Mouse (Mus musculus): ENCODE measurements around the gene Psmg3. TPM values are rescaled to one million over a fixed set of nuclear protein-coding genes. Genes with fewer than 3 reads are reported as not detected.

Gene Psmg3
- polyA plus RNA-seq, 1 experiment from 2014 or later = 72.6 TPM

DNA sequence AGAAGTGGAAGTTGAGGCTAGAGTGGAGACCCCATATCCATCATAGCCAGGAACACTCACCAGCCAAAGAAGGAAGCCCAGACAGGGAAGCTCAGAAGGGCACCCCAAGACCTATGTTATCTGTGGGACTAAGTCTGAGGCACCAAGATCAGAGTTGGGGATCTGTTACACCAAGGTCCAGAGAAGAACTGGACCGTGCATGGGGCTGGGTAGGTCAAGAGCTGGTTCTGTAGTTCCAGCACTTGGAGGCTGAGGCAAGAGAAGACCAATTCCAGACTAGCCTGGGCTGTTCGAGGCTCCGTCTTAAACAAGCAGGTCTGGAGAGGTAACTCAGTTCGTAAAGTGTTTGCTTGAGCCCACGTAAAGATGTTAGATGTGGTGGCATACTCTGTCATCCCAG, 32.5 kb downstream of the Psmg3 start:
- Histone ChIP-seq H3K36me3 (ENCODE audit: control insufficient read depth, insufficient read depth, low read length) (no peaks in the 10 kb centered on the region), H3K9ac (replicated peaks; ENCODE audit: low read length) (no peak overlapping the region), H3K4me1 (ENCODE audit: control insufficient read depth, insufficient read depth, low read length) (peaks cover 39% of the 10 kb centered on the region), H3K4me3 (replicated peaks; ENCODE audit: low read depth, low read length) (no peak overlapping the region), H3K4me2 (ENCODE audit: low read length) (no peak overlapping the region), H3K27me3 (ENCODE audit: control insufficient read depth, insufficient read depth, low read length) (no peaks in the 10 kb centered on the region), H3K27ac (replicated peaks; ENCODE audit: low read depth, low read length) (no peak overlapping the region), H3K9me3 (ENCODE audit: control insufficient read depth, low read length) (no peaks in the 10 kb centered on the region)
- 89% methylated on average over 5 of the region's 5 CpGs for WGBS
- DNase-seq (no peak), ATAC-seq (ENCODE audit: low FRiP score, low TSS enrichment) (no peak)

DNA sequence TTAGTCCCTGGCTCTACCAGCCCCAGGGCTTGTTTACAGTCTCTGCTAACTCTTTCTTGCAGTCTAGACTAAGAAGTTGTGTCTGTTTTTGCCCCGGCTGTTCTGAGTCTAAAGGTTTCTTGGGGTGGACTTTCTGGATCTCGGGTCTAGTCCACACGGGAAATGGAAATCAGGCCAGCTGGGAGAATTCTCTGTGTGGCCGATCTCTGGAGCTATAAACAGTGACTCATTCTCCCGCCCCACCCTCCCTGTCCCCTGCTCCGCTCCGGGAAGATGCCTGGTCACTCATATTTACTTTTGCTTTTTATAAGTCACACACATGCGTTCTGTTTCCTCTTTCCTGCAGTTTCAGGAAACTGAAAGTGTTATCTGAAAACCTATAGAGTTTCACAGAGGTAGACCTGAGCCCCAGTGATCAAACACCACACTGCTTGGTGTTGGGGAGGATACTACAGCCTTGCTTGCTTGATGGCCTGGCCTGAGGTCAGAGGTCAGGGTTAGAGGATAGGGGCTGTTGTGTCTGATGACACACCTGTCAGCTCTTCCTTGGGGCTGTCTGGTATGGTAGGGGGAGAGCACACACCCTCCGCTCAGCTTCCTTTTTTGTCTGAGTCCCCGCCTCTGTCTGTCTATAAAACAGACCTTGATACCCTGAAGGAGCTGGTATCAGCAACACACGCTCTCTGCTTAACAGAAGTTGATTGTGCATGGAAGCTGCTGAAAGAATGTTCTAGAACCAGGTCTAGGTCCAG, 33.2 kb downstream of the Psmg3 start:
- no peak overlapping the region; the same call in 1 of the 2 replicates for H3K4me2 ChIP-seq (ENCODE audit: low read length)
- DNase-seq = no peak
- no peak overlapping the region for H3K4me3 ChIP-seq (replicated peaks; ENCODE audit: low read depth, low read length)

DNA sequence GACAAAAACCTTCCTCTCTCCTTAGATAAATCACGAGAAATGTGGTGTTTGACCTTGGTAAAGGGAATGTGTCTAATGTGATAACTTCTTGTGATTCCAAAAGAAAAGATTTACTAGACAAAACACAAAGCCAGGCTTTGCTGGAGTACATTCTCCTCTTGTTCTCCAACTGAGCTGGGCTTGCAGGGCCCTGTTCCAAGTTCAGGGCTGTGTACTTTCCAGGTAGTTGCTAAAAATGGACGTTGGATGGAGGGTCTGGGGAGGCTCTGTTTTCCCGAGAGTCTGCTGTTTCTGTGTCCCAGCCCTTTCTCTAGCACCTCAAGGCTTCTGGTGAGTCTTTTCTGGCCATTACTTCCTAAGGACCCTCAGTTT, 33.7 kb downstream of the Psmg3 start:
- Histone ChIP-seq H3K9ac (replicated peaks; ENCODE audit: low read length) (no peak overlapping the region), H3K9me3 (ENCODE audit: control insufficient read depth, low read length) (no peaks in the 10 kb centered on the region), H3K27me3 (ENCODE audit: control insufficient read depth, insufficient read depth, low read length) (no peaks in the 10 kb centered on the region), H3K4me1 (ENCODE audit: control insufficient read depth, insufficient read depth, low read length) (peaks cover 27% of the 10 kb centered on the region), H3K4me2 (ENCODE audit: low read length) (peak overlapping the region; percentile 100), H3K27ac (replicated peaks; ENCODE audit: low read depth, low read length) (no peak overlapping the region), H3K4me3 (replicated peaks; ENCODE audit: low read depth, low read length) (no peak overlapping the region), H3K36me3 (ENCODE audit: control insufficient read depth, insufficient read depth, low read length) (no peaks in the 10 kb centered on the region)
- WGBS = 52% methylated on average over 3 of the region's 3 CpGs
- no peak for DNase-seq
- no peak for ATAC-seq (ENCODE audit: low FRiP score, low TSS enrichment)

More for the DNA sequence above, 33.2 kb downstream of the Psmg3 start:
- ATAC-seq (ENCODE audit: low FRiP score, low TSS enrichment) = no peak
- no peaks in the 10 kb centered on the region for H3K27me3 ChIP-seq (ENCODE audit: control insufficient read depth, insufficient read depth, low read length)
- WGBS = 80% methylated on average over 11 of the region's 11 CpGs
- H3K9ac ChIP-seq (replicated peaks; ENCODE audit: low read length) = no peak overlapping the region
- peaks cover 33% of the 10 kb centered on the region for H3K4me1 ChIP-seq (ENCODE audit: control insufficient read depth, insufficient read depth, low read length)
- H3K36me3 ChIP-seq (ENCODE audit: control insufficient read depth, insufficient read depth, low read length) = no peaks in the 10 kb centered on the region
- H3K27ac ChIP-seq (replicated peaks; ENCODE audit: low read depth, low read length) = no peak overlapping the region
- H3K9me3 ChIP-seq (ENCODE audit: control insufficient read depth, low read length) = no peaks in the 10 kb centered on the region

DNA sequence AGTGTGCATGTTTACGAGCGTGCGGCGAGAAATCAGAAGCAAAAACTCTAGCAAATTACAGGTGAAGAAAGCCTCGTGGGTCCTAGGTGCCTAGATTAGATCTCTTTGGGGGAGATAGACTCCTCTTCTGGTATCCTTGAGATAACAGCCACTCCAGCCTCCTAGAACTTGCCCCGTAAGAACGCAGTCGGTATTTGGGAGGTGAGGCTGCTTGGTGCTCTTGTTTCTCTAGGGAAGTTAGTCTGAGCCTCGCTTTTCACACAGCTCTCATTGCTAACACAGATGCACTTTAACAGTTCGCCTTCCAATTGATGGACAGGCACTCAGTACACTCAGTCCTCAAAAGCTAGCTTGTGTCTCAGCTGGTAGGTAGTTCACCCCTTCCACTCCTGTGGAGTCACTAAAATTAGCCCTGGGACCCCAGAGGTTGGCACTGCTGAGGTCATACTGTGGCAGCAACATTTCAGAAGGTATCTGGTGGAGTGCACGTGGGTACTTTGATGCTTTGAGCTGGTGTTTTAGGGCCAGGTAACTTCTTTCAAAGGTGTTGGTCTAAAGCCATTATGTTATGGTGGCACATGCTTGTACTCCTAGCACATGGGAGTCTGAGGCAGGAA, 34.4 kb downstream of the Psmg3 start:
- Histone ChIP-seq H3K27me3 (ENCODE audit: control insufficient read depth, insufficient read depth, low read length) (no peaks in the 10 kb centered on the region), H3K9me3 (ENCODE audit: control insufficient read depth, low read length) (no peaks in the 10 kb centered on the region), H3K4me2 (ENCODE audit: low read length) (peak overlapping the region; percentile 100), H3K4me3 (replicated peaks; ENCODE audit: low read depth, low read length) (peak overlapping the region; percentile 75), H3K4me1 (ENCODE audit: control insufficient read depth, insufficient read depth, low read length) (peaks cover 21% of the 10 kb centered on the region), H3K27ac (replicated peaks; ENCODE audit: low read depth, low read length) (no peak overlapping the region), H3K9ac (replicated peaks; ENCODE audit: low read length) (peak overlapping the region; percentile 62; the same call in 1 of the 2 replicates), H3K36me3 (ENCODE audit: control insufficient read depth, insufficient read depth, low read length) (no peaks in the 10 kb centered on the region)
- no peak for ATAC-seq (ENCODE audit: low FRiP score, low TSS enrichment)
- DNase-seq = no peak
- WGBS = 25% methylated on average over 11 of the region's 11 CpGs

DNA sequence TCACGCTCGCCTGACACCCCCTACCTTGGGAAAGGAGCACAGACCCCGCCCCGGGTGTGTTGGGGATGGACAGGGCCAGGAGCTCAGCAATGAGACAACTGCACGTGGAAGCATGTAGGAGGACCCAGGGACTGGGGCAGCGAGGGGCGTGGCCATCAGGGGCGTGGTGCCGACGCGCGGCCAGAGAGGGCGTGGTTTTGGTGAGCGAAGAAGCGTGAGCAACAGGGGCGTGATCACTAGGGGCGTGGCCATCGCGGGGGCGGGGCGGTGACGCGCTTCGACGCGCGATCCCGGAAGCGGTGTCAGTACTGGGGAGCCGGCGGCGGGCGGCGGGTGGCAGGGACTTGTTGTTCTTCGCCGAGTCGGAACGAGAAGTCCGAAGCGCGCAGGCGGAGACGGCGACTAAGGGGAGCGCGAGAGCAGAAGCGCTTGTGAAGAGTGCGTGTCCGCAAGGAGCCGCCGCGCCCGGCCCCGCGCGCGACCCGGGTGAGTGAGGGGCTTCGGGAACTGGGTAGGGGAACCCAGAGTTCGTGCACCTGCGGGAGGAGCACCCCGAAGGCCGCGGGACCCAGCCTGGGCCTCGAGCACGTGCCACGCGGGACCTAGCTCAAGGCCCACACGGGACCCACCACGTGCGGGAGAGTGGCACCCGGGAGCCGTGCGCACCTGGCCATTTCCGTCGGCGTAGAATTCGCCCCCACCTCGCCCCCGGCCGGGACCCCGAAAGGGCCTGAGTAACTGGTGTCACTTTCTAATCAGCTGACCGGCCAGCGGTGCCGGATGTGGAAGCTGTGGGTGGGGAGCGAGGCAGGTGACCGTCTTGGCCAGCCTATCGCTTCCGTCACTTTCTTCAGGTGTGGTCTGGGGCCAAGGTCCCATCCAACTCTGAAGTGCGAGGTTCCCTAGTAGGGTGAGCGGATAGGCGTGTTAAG, 35.2 kb downstream of the Psmg3 start, which contains the start of gene Mafk:
Gene Mafk (plus strand): TSS at position 287 of the 932 bp plus-strand sequence.
- ATAC-seq (ENCODE audit: low FRiP score, low TSS enrichment) = peak; percentile 88
- Histone ChIP-seq H3K27me3 (ENCODE audit: control insufficient read depth, insufficient read depth, low read length) (no peaks in the 10 kb centered on the region), H3K4me1 (ENCODE audit: control insufficient read depth, insufficient read depth, low read length) (peaks cover 13% of the 10 kb centered on the region), H3K27ac (replicated peaks; ENCODE audit: low read depth, low read length) (peak within 1 kb of the TSS; percentile 49), H3K36me3 (ENCODE audit: control insufficient read depth, insufficient read depth, low read length) (no peaks in the 10 kb centered on the region), H3K9me3 (ENCODE audit: control insufficient read depth, low read length) (no peaks in the 10 kb centered on the region), H3K4me3 (replicated peaks; ENCODE audit: low read depth, low read length) (peak within 1 kb of the TSS; percentile 75), H3K4me2 (ENCODE audit: low read length) (peak within 1 kb of the TSS; percentile 100), H3K9ac (replicated peaks; ENCODE audit: low read length) (peak within 1 kb of the TSS; percentile 62)
- peak; percentile 90 for DNase-seq
- WGBS = under 1% methylated on average over 92 of the region's 92 CpGs

DNA sequence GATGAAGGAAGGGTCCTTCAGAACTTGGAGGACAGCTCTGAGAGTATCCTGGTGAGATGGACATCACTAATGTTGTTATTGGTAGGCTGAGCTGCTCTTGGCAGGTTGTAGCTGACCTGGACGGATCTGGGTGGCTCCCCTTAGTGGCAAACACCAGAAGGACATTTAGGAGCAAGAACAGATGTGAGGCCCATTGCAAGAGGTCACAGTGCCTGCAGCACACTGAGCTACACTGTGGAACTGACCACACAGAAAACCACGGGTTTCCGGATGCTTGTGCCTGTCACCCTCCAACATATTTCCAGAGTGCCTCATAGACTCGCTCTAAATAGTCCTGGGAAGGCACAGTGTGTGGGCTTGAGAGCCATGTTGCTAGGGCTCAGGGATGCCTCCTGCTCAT, 37.2 kb downstream of the Psmg3 start:
- Histone ChIP-seq H3K9ac (replicated peaks; ENCODE audit: low read length) (no peak overlapping the region), H3K4me2 (ENCODE audit: low read length) (no peak overlapping the region), H3K4me1 (ENCODE audit: control insufficient read depth, insufficient read depth, low read length) (peaks cover 11% of the 10 kb centered on the region), H3K27me3 (ENCODE audit: control insufficient read depth, insufficient read depth, low read length) (no peaks in the 10 kb centered on the region), H3K36me3 (ENCODE audit: control insufficient read depth, insufficient read depth, low read length) (no peaks in the 10 kb centered on the region), H3K9me3 (ENCODE audit: control insufficient read depth, low read length) (no peaks in the 10 kb centered on the region), H3K27ac (replicated peaks; ENCODE audit: low read depth, low read length) (no peak overlapping the region), H3K4me3 (replicated peaks; ENCODE audit: low read depth, low read length) (no peak overlapping the region)
- ATAC-seq (ENCODE audit: low FRiP score, low TSS enrichment) = no peak
- WGBS = 57% methylated on average over 4 of the region's 4 CpGs
- DNase-seq = no peak

DNA sequence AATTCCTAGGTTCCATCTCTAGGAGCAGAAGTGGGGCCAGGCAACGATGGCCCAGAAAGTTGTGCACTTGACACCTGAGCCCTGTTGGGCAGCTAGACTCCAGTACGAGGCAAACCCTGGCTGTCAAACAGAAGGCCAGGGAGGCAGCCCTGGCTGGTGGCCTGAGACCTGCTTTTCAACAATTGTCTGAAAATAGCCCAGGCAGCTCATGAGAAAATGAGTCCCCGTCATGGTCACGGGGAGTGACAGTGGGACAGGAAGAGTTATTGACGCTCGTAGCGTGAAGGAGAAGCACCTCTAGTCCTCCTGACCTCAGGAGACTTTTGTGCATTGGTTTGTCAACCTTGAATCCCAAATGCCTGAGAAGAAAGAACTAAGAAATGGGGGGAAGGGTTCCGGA, 45.3 kb downstream of the Psmg3 start:
- no peak overlapping the region for H3K9ac ChIP-seq (replicated peaks; ENCODE audit: low read length)
- H3K9me3 ChIP-seq (ENCODE audit: control insufficient read depth, low read length) = no peaks in the 10 kb centered on the region
- H3K36me3 ChIP-seq (ENCODE audit: control insufficient read depth, insufficient read depth, low read length) = no peaks in the 10 kb centered on the region
- H3K4me2 ChIP-seq (ENCODE audit: low read length) = no peak overlapping the region
- WGBS = 83% methylated on average over 8 of the region's 8 CpGs
- H3K4me3 ChIP-seq (replicated peaks; ENCODE audit: low read depth, low read length) = no peak overlapping the region
- no peaks in the 10 kb centered on the region for H3K4me1 ChIP-seq (ENCODE audit: control insufficient read depth, insufficient read depth, low read length)
- no peaks in the 10 kb centered on the region for H3K27me3 ChIP-seq (ENCODE audit: control insufficient read depth, insufficient read depth, low read length)
- DNase-seq (no peak), ATAC-seq (ENCODE audit: low FRiP score, low TSS enrichment) (no peak)
- H3K27ac ChIP-seq (replicated peaks; ENCODE audit: low read depth, low read length) = no peak overlapping the region

DNA sequence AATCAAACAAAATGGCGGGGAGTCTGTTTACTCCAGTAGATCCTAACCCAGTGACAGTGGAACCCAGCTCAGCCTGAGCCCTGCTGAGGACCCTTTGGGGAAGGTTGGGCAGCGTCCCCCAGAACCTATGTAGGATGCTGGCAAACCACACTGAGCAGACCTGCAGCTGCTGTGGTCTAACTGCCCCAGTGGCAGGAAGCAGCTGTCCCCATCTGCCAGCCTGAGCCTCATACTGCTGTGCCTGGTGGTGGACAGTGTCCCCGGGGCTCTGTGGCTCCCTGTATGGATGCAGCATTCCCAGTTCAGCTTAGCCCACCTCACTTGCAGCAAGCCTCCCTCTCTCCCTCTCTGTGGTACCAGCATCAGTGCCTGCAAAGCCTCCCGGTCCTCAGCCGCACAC, 49.7 kb downstream of the Psmg3 start:
- 80% methylated on average over 5 of the region's 5 CpGs for WGBS
- Histone ChIP-seq H3K4me3 (replicated peaks; ENCODE audit: low read depth, low read length) (no peak overlapping the region), H3K4me1 (ENCODE audit: control insufficient read depth, insufficient read depth, low read length) (peaks cover 8% of the 10 kb centered on the region; the same call in 1 of the 2 replicates), H3K27ac (replicated peaks; ENCODE audit: low read depth, low read length) (no peak overlapping the region), H3K4me2 (ENCODE audit: low read length) (no peak overlapping the region), H3K27me3 (ENCODE audit: control insufficient read depth, insufficient read depth, low read length) (no peaks in the 10 kb centered on the region), H3K9ac (replicated peaks; ENCODE audit: low read length) (no peak overlapping the region), H3K9me3 (ENCODE audit: control insufficient read depth, low read length) (no peaks in the 10 kb centered on the region), H3K36me3 (ENCODE audit: control insufficient read depth, insufficient read depth, low read length) (peaks cover 17% of the 10 kb centered on the region)
- DNase-seq = no peak
- no peak for ATAC-seq (ENCODE audit: low FRiP score, low TSS enrichment)

All from midbrain, embryonic 14.5 days (tissue).